Mouse (Mus musculus): ENCODE measurements around the gene 2200002D01Rik. TPM values are rescaled to one million over a fixed set of nuclear protein-coding genes. Genes with fewer than 3 reads are reported as not detected.

The 2200002D01Rik gene
- polyA plus RNA-seq, 1 experiment: 2.5 TPM

GRCm38 (mm10) chr7:29202577-29202976 lies 45.7 kb downstream of the 2200002D01Rik start:
- Histone ChIP-seq H3K27ac (replicated peaks; ENCODE audit: low read depth, low read length) (no peak overlapping the region), H3K4me3 (ENCODE audit: insufficient read depth, low read depth, low read length) (no peak overlapping the region), H3K4me1 (ENCODE audit: control insufficient read depth, insufficient read depth, insufficient read length, low read length) (no peaks in the 10 kb centered on the region)

Other genes with a start within 250 kb of the 2200002D01Rik start
- gene Ryr1, start 123.3 kb downstream of the 2200002D01Rik start, polyA plus RNA-seq (2012; ENCODE audit: insufficient read depth, insufficient read length, missing spikeins): 1.9 and 6.1 TPM in 2 replicates
- 1.0 and 2.7 TPM in 2 replicates for gene Rasgrp4, start 113.6 kb downstream of the 2200002D01Rik start, polyA plus RNA-seq (2012; ENCODE audit: insufficient read depth, insufficient read length, missing spikeins)
- 9.9 and 10.5 TPM in 2 replicates for gene Fam98c, start 92.2 kb downstream of the 2200002D01Rik start, polyA plus RNA-seq (2012; ENCODE audit: insufficient read depth, insufficient read length, missing spikeins)
- gene Ggn, start 78.3 kb downstream of the 2200002D01Rik start, polyA plus RNA-seq (2012; ENCODE audit: insufficient read depth, insufficient read length, missing spikeins): not detected in 2 replicates
- gene Spred3, start 78.1 kb downstream of the 2200002D01Rik start, polyA plus RNA-seq (2012; ENCODE audit: insufficient read depth, insufficient read length, missing spikeins): 0.32 and 1.2 TPM in 2 replicates
- gene Psmd8, start 67.8 kb downstream of the 2200002D01Rik start, polyA plus RNA-seq (2012; ENCODE audit: insufficient read depth, insufficient read length, missing spikeins): 302 and 383 TPM in 2 replicates
- gene Catsperg1, start 34.4 kb downstream of the 2200002D01Rik start, polyA plus RNA-seq (2012; ENCODE audit: insufficient read depth, insufficient read length, missing spikeins): 0.58 TPM in 1 of 2 replicates, not detected in the other
- gene Kcnk6, start 16.0 kb downstream of the 2200002D01Rik start, polyA plus RNA-seq (2012; ENCODE audit: insufficient read depth, insufficient read length, missing spikeins): 1.3 and 1.6 TPM in 2 replicates
- 72.2 and 79.7 TPM in 2 replicates for gene Yif1b, start 10.1 kb downstream of the 2200002D01Rik start, polyA plus RNA-seq (2012; ENCODE audit: insufficient read depth, insufficient read length, missing spikeins)
- 3.9 and 5.6 TPM in 2 replicates for gene Spint2, start 33.4 kb upstream of the 2200002D01Rik start, polyA plus RNA-seq (2012; ENCODE audit: insufficient read depth, insufficient read length, missing spikeins)
- 4.6 and 7.2 TPM in 2 replicates for gene Ppp1r14a, start 40.8 kb upstream of the 2200002D01Rik start, polyA plus RNA-seq (2012; ENCODE audit: insufficient read depth, insufficient read length, missing spikeins)
- not detected in 2 replicates for gene Dpf1, start 55.5 kb upstream of the 2200002D01Rik start, polyA plus RNA-seq (2012; ENCODE audit: insufficient read depth, insufficient read length, missing spikeins)